Mouse (Mus musculus): ENCODE results near the gene Tbcb.
A peak's percentile ranks its signal among the peaks of the same experiment; 100 is the strongest.
"Not testable (repeated sequence)": the region's sequence is repeated elsewhere in the genome, so short reads cannot be mapped to it uniquely, and the experiment has no call there.

Gene Tbcb

DNA sequence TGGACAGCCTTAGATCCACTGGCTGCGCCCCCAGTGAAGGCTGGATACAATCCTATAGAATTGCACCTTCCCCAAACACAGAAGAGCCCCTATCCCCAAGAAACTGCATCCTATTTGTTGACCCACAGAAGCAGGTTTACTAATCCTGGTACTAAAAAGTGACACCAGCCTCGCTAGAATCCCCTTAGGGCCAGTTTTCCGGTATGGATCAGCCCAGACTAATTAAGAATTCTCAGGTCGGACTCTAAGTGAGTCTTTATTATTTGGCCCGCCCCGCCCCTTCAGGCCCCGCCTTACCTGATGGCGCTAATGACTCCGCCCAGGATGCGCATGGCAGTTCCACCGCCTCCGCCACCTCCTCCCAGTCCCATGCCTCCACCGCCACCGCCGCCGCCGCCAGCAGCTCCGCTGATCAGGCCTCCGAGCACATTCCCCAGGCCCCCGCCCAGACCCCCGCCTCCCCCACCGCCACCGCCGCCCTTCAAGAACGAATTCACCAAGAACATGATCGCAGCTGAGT, 38.4 kb downstream of the Tbcb start:
- peak; percentile 79 for DNase-seq (ENCODE audit: low spot score)

DNA sequence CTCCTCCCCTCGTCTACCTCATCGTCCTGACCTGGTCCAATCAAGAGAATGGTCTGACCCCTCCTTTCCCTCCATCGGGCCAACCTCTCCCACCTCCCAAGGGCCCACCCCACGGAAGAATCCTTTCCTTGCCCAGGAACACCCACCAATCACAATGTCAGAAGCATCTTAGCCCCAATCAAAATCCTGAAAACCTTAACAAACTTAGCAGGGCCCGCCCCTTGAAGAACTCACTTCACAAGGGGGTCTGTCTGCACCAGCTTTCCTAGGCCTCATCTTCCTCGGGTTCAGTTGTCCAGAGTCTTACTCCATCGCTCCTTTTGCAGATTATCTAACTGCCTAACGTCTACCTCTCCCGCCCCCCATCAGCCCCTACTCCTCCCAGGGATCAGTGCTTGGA, 39.1 kb downstream of the Tbcb start:
- no peak for DNase-seq (ENCODE audit: low spot score)

DNA sequence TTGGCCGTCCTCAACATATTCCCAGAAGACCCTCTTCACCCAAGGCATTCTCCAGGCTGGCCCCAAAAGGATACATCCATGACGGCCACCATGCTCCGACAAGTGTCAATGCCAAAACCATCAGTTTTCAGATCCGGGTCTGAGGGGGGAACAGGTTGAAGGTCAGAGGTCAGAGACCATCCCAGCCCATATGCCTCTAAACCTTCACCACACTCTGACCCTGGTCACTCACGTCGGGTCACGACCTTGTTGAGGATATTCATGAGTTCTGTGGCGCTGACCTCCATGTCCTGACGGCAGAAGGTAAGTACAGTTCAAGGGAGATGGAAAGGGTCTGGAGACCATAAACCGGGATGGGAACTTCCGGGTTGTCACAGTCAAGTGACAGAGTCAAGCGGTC, 40.0 kb downstream of the Tbcb start:
- DNase-seq (ENCODE audit: low spot score): no peak

DNA sequence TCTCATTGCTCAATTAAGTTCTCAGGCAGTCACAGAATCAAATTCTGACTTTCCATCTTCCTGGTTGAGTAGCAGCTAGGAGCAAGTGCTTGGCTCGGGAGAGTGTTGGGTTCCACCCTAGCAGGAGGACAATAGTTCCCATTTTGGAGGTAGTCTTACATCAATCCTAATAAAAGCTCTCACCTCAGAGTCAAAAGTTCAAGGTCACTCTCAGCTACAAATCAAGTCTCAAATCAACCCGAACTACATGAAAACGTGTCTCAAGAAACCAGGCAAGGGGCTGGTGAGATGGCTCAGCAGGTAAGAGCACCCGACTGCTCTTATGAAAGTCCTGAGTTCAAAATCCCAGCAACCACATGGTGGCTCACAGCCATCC, 43.0 kb downstream of the Tbcb start:
- DNase-seq (ENCODE audit: low spot score): no peak

DNA sequence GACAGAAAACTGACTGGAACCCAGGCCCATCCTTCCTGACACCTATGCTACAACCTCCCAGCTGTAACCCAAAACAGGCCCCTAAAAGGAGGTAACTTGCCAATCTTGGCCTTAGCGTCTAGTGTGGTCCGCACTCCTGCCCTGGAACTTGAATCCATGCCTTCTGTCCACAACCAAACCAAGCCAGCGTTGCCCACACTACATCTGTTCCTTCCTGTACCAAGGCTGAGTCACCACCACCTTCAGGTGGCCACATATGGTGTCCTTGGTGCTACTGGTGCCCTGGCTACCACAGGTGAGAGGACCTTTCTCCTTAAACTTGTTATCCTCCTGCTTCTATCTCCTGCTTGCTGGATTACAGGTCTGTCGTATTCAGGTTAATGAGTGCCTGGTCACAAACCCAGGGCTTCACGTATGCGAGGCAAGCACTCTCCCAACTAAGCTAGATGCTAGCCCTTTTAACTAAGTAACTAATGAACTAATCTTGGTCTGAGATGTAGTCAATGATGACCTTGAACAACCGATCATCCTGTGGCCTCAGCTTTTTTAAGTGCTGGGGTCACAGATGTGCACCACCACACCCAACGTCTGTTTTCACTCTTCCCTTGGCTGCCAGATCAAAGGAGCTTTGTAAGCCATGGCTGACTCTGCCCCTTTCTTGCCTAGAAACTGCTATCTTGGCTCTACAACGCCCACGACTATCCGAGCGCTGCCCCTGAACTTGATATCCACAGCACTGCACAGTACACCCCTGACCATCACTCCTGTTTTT, 43.5 kb downstream of the Tbcb start:
- no peak for DNase-seq (ENCODE audit: low spot score)

DNA sequence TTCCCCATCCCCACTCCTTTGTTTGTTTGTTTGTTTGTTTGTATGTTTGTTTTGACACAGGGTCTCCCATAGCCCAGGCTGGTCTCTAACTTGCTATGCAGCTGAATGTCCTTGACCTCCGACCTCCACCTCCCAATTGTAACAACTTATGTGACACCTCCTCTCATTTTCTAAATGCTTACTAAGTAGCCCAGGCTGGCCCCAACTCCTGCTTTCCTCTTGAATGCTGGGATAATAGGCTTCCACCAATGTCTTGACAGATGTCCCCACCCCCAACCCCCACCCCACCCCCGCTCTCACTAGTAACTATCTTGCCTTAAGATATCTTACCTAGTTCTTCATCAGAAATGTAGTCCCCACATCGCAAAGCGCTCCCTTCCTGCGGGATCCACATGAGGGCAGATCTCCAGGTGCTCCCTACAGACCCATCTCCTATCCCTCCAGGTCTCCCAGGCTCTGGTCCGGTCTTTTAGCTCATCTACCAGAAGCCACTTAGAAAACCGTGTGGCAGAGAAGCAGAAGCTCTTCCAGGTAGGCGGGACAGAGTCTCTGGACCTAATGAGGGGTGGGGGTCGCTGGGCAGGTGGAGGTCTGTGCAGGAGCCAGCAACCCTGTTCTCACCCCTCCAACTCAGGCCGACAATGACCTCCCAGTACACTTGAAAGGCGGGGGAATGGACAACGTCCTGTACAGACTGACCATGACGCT, 47.3 kb downstream of the Tbcb start:
- no peak for DNase-seq (ENCODE audit: low spot score)

DNA sequence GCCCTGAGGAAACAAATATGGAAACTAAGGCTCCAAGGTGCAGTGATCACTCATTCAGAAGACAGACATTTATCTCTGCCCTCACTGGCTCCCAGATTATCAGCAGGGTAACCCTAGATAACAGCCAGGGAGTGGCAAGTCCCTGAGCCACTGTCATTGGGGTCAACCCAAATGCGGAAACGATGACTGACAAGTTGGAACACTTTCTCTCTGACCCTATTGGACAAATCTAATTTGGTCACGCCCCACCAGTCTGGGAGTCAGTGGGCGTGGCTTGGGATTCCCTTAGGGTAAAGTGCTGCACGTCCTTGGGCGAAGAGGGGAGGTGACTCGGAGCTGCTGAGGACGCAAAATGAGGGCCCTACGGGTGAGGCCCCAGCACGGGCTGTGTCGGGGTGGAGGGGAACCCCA, 48.2 kb downstream of the Tbcb start, which contains the start of gene Cox7a1:
Cox7a1 (plus strand) TSS at position 266 of the 411 bp plus-strand sequence.
- DNase-seq (ENCODE audit: low spot score): peak; percentile 77

DNA sequence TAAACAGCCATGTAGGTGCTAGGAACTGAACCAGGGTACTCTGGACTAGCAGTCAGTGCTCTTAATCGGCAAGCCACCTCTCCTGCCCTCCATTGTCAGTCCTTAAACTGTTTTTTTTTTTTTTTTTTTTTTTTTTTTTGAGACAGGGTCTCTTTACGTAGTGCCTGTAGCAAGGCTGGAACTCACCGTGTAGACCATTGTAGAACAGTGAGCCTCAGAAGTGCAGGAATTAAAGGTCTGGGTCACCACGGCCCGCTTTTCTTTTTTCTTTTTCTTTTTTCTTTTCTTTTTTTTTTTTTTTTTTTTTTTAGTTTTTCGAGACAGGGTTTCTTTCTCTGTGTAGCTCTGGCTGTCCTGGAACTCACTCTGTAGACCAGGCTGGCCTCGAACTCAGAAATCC, 48.9 kb downstream of the Tbcb start:
- DNase-seq (ENCODE audit: low spot score): not testable (repeated sequence)

DNA sequence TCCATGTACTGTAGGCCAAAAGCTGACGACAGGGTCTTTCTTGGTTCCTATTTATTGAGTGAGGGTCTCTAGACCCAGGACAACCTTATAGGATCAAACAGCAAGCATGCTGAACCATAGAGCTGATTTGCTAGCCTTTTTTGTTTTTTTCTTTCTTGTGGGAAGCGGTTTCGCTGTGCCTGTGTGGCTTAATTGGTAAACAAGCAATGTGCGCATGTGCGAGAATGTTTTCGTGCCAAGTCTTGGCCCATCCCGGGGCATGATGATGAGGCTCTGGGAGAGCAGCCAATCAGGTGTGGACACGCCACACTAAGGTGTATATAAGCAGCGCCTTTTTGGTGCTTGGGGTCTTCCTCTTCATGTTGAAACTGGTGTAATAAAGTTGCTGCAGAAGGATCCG, 50.1 kb downstream of the Tbcb start:
- DNase-seq (ENCODE audit: low spot score): not testable (repeated sequence)

DNA sequence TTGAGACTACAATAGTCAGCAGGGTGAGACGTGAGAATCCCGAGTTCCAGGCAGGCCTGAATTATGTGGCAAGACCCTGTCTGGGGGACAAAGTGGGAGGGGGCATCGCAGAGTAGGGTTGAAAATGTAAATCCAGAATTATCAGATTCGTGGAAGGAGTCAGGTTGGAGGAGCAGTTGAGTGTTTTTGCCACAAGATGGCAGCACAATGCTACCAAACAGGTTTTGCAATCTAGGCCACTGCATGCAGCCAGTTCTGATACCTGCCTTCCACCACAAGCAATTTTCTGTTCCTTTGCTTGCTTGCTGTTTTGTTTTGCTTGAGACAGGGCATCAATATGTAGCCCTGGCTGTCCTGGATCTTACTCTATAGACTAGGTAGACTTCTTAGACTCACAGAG, 50.8 kb downstream of the Tbcb start:
- DNase-seq (ENCODE audit: low spot score): peak; percentile 57

DNA sequence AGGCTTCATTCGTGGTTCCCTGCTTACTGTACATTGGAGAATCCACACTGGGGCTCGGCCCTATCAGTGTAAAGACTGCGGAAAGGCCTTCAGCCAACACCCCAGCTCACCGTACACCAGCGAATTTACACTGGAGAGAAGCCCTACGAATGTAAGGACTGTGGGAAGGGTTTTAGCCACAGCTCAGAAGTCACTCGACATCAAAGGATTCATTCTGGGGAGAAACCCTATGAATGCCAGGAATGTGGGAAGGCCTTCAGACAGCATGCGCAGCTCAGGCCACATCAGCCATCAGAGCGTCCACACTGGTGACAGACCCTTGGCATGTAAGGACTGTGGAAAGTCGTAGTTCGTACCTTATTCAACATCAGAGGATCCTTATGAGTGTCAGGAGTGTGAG, 53.8 kb downstream of the Tbcb start:
- DNase-seq (ENCODE audit: low spot score): no peak

DNA sequence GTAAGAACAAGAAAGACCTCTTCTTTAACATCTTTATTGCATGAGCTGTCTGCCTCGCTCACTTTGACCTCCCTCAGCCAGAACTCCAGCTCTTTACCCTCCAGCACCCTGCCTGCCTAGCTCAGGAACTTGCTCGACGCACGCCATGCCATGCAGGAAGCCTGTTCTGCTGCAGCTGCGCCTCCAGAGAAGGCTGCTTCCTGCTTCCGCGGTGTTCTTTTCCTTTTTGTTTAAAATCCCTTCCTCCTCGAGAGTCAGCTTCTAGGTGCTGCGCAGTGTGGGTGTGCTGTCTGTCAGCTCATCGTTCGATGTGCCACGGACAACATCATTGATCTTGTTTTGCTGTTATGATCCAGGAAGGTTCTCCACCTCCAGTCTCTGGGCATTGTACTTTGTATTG, 55.6 kb downstream of the Tbcb start:
- no peak for DNase-seq (ENCODE audit: low spot score)

Data from ovary, postnatal 36 days (tissue).